Mouse (Mus musculus) thymus, adult 2 months (tissue): ENCODE measurements around the gene Trim2.

Experiments
- CTCF ChIP-seq: fragments of 200-500 bp; IDR thresholded peaks from 2 replicates; pipeline ENCODE4 v1.5.1; 2012; ENCODE audit warnings: mild to moderate bottlenecking, control low read depth, low read length, moderate library complexity, borderline replicate concordance; ENCODE audit not compliant: control insufficient read depth, poor library complexity, insufficient read depth; ENCODE audit errors: extremely low read depth
- POLR2A ChIP-seq: fragments of 200-500 bp; IDR thresholded peaks from 2 replicates; pipeline ENCODE4 v1.6.1; 2012; ENCODE audit warnings: mild to moderate bottlenecking, low read length, control low read depth, moderate library complexity; ENCODE audit not compliant: control insufficient read depth, poor library complexity, insufficient read depth; ENCODE audit errors: extremely low read depth

- TF ChIP-seq CTCF (no peak), POLR2A (no peak)
Measured at GRCm38 (mm10) chr3:84314651-84315191, 8.0 kb upstream of the Trim2 start.
